Mouse (Mus musculus): ENCODE measurements around the gene Dhdh.

GRCm38 (mm10) chr7:45491264-45491663 lies 2.7 kb upstream of the Dhdh start:
- TF ChIP-seq CTCF (IDR thresholded peaks at IDR 0.05; ENCODE audit: low read depth) (no peak), EP300 (IDR thresholded peaks at IDR 0.05; ENCODE audit: low read depth) (no peak)

All from liver, embryonic 14.5 days (tissue).